Mouse (Mus musculus) stomach, postnatal 0 days (tissue): ENCODE measurements around the gene Slc2a10.

Experiments
- CTCF ChIP-seq: IDR thresholded peaks from 2 replicates; pipeline ENCODE4 v1.5.1; 2016; ENCODE audit warnings: antibody characterized with exemption, low read depth, mild to moderate bottlenecking, moderate library complexity
- EP300 ChIP-seq: optimal IDR thresholded peaks from 2 replicates; pipeline ENCODE3; 2016; ENCODE audit warnings: antibody characterized with exemption

GRCm38 (mm10) chr2:165458189-165458588 lies 45.4 kb upstream of the Slc2a10 start:
- TF ChIP-seq CTCF = no peak
- no peak for TF ChIP-seq EP300
